Mouse (Mus musculus) cerebellum, adult 2 months (tissue): ENCODE measurements at regions not wholly inside any gene's neighbourhood (a gene's known extent, or its start where the extent isn't known, plus 50 kb on each side); places are given as distances from the start of the nearest gene placed in this dataset.

Experiments used
- CTCF ChIP-seq: fragments of 200-500 bp; IDR thresholded peaks from 2 replicates; pipeline ENCODE4 v1.5.1; 2011; ENCODE audit warnings: low read depth, mild to moderate bottlenecking, control low read depth, low read length, moderate library complexity, borderline replicate concordance; ENCODE audit not compliant: insufficient read depth
- POLR2A ChIP-seq: fragments of 200-500 bp; IDR thresholded peaks from 2 replicates; pipeline ENCODE4 v1.6.1; 2011; ENCODE audit warnings: low read length, control low read depth, borderline replicate concordance; ENCODE audit not compliant: insufficient read depth

DNA sequence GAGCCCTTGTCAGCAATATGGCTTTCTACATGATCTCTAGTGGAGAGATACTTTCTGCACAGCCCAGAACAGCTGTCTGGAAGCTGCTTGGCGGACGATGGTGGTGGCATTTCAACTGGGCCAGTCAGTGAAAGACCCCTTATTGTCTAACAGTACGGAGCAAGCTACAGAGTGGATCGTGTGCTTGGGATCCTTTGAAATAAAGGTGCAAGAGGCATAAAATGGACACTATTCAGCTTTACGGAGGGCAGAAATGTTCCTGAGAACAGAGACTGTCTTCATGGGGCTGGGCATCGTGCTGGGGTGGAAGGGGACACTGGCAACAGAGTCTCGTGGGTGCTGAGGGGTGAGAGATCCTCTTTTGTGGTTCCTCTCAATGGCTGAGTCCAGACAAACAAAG is 137.2 kb upstream of the Slc24a5 start:
- TF ChIP-seq CTCF (no peak), POLR2A (no peak)
